Mouse (Mus musculus): ENCODE measurements at regions not wholly inside any gene's neighbourhood (a gene's known extent, or its start where the extent isn't known, plus 50 kb on each side); places are given as distances from the start of the nearest gene placed in this dataset.

- no peaks in the 10 kb centered on the region for H3K27me3 ChIP-seq (ENCODE audit: control insufficient read depth, insufficient read depth, low read length)
- no peak for DNase-seq
- TF ChIP-seq CTCF (IDR thresholded peaks at IDR 0.05; ENCODE audit: borderline replicate concordance, insufficient read depth, low read depth, low read length) (no peak), POLR2A (IDR thresholded peaks at IDR 0.05; ENCODE audit: borderline replicate concordance, insufficient read depth, low read length) (no peak)
- 22% methylated on average over 8 of the region's 8 CpGs for WGBS
- H3K4me1 ChIP-seq (ENCODE audit: control insufficient read depth, insufficient read depth, low read length), result no peaks in the 10 kb centered on the region
- H3K27ac ChIP-seq (ENCODE audit: insufficient read depth, low read length), result no peak overlapping the region
- H3K4me3 ChIP-seq (replicated peaks; ENCODE audit: insufficient read depth, low read depth, low read length), result no peak overlapping the region
Measured at GRCm38 (mm10) chr8:112070251-112070650, 55.4 kb upstream of the Gm6793 start.
